Mouse (Mus musculus): ENCODE results near the gene Celf2.

DNA sequence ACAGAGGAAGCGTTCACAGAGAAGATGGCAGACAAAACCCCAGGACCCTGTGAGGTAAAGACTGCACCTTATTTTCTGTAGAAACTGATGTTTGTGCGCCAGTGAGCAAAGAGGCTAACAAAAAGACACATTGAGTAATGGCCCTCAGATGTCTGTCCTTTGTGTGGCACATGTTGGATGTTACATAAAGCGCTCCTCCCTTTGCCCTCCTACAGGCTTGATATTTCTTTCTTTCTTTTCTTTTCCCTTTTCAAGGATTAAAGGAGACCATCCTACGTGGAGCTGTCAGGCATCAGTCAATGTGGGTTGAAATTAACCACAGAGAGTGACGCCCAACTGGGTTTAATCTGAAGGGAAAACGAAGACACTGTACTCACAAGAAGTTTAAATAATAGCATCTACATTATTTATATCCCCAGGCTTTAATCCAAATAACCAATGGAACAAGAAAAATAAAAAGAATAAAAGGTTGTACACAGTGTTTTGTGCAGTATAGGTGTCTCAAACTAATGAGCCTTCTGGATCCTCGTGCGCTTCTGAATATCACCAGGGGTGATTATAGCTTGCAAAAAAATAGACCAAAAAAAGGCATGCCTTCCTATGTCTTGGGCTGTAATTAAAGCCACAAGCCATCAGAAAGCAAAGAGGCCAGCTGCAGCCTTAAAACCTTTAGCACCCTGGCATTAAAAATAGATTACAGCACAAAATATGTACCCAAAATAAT is 21.3 kb upstream of the Celf2 start:
- TF ChIP-seq POLR2A (IDR thresholded peaks at IDR 0.05; ENCODE audit: borderline replicate concordance, low read depth, low read length): no peak
- no peak for TF ChIP-seq CTCF (IDR thresholded peaks at IDR 0.05; ENCODE audit: low read depth, low read length)

Measured in bone marrow macrophage, adult 2 months (primary cell).